Mouse (Mus musculus) limb, embryonic 11.5 days (tissue): ENCODE measurements around the gene Ugt1a7c. TPM values are rescaled to one million over a fixed set of nuclear protein-coding genes. Genes with fewer than 3 reads are reported as not detected.

Experiments
- ATAC-seq: fragments of 200-750 bp; cut with Nextera tagmentation; 2 replicates; pipeline ENCODE4 v1.8.0; 2017; ENCODE audit warnings: low read depth; ENCODE audit not compliant: insufficient number of reproducible peaks, low FRiP score, low TSS enrichment
- DNase-seq: peaks from one replicate; pipeline ENCODE4 v3.0.0-alpha.2; 2015; ENCODE audit warnings: low spot score
- H3K27ac ChIP-seq: fragments of 300-500 bp; sonication (generic); replicated peaks from 2 replicates; pipeline ENCODE4 v1.5.1; 2014; ENCODE audit warnings: low read depth, mild to moderate bottlenecking, low read length
- H3K27me3 ChIP-seq: fragments of 300-500 bp; sonication (generic); 2 replicates; pipeline ENCODE4 v1.6.1; 2014; ENCODE audit warnings: mild to moderate bottlenecking, low read length, mixed read lengths; ENCODE audit not compliant: control insufficient read depth, insufficient read depth
- H3K36me3 ChIP-seq: fragments of 300-500 bp; sonication (generic); 2 replicates; pipeline ENCODE4 v1.6.1; 2014; ENCODE audit warnings: mild to moderate bottlenecking, low read length, moderate library complexity, mixed read lengths; ENCODE audit not compliant: control insufficient read depth, insufficient read depth
- H3K4me1 ChIP-seq: fragments of 300-500 bp; sonication (generic); 2 replicates; pipeline ENCODE4 v1.6.1; 2014; ENCODE audit warnings: low read length, mixed read lengths; ENCODE audit not compliant: control insufficient read depth, insufficient read depth
- H3K4me2 ChIP-seq: fragments of 300-500 bp; sonication (generic); 2 replicates; pipeline ENCODE4 v1.6.1; 2014; ENCODE audit warnings: low read depth, mild to moderate bottlenecking, moderate library complexity; ENCODE audit not compliant: severe bottlenecking
- H3K4me3 ChIP-seq: fragments of 300-500 bp; sonication (generic); 2 replicates; pipeline ENCODE4 v1.5.1; 2014; ENCODE audit warnings: low read depth, low read length
- H3K9ac ChIP-seq: fragments of 300-500 bp; sonication (generic); 2 replicates; pipeline ENCODE4 v1.6.1; 2014; ENCODE audit warnings: mild to moderate bottlenecking, low read length
- H3K9me3 ChIP-seq: fragments of 300-500 bp; sonication (generic); 2 replicates; pipeline ENCODE4 v1.6.1; 2016; ENCODE audit warnings: low read length; ENCODE audit not compliant: control insufficient read depth
- WGBS: fragments of 180-500 bp; shearing (Covaris S2); extraction: QIAGEN DNeasy Blood & Tissue Kit; methylation state at CpG from one replicate; pipeline ENCODE4 v1.1.7; 2014; 5-methylcytosine and 5-hydroxymethylcytosine counted together
- polyA plus RNA-seq: library from polyadenylated mRNA; unstranded; fragments of >200 nt; fragmentation: Nextera tagmentation; extraction: Ambion mirVana; gene quantifications from 2 replicates; pipeline ENCODE4 v1.2.1, GENCODE M21; 2014

Gene Ugt1a7c
- polyA plus RNA-seq, 1 experiment from 2014 or later = 0.79 TPM

GRCm38 (mm10) chr1:88235046-88235893 is 140.4 kb downstream of the Ugt1a7c start:
- Histone ChIP-seq H3K27me3 (no peaks in the 10 kb centered on the region), H3K27ac (no peak overlapping the region), H3K4me3 (no peak overlapping the region), H3K36me3 (no peaks in the 10 kb centered on the region; the same call in 1 of the 2 replicates), H3K4me1 (no peaks in the 10 kb centered on the region), H3K9me3 (peaks cover 97% of the 10 kb centered on the region), H3K9ac (no peak overlapping the region), H3K4me2 (no peak overlapping the region)
- no peak for DNase-seq
- WGBS = 65% methylated on average over 11 of the region's 11 CpGs
- no peak for ATAC-seq

GRCm38 (mm10) chr1:88235894-88236415 is 141.1 kb downstream of the Ugt1a7c start:
- H3K9me3 ChIP-seq = peaks cover 97% of the 10 kb centered on the region
- H3K27me3 ChIP-seq = no peaks in the 10 kb centered on the region
- WGBS = 72% methylated on average over 4 of the region's 4 CpGs
- H3K36me3 ChIP-seq = no peaks in the 10 kb centered on the region; the same call in 1 of the 2 replicates
- H3K27ac ChIP-seq = no peak overlapping the region
- no peak overlapping the region for H3K4me3 ChIP-seq
- no peaks in the 10 kb centered on the region for H3K4me1 ChIP-seq
- ATAC-seq (no peak), DNase-seq (no peak)
- H3K9ac ChIP-seq = no peak overlapping the region
- no peak overlapping the region for H3K4me2 ChIP-seq

GRCm38 (mm10) chr1:88237311-88237710 is 142.4 kb downstream of the Ugt1a7c start:
- Histone ChIP-seq H3K4me1 (no peaks in the 10 kb centered on the region), H3K9ac (no peak overlapping the region), H3K9me3 (peaks cover 93% of the 10 kb centered on the region), H3K36me3 (no peaks in the 10 kb centered on the region), H3K27ac (no peak overlapping the region), H3K27me3 (no peaks in the 10 kb centered on the region), H3K4me2 (no peak overlapping the region), H3K4me3 (no peak overlapping the region)
- DNase-seq (no peak), ATAC-seq (no peak)
- WGBS = 77% methylated on average over 5 of the region's 5 CpGs

- Histone ChIP-seq H3K4me1 (no peaks in the 10 kb centered on the region), H3K27ac (no peak overlapping the region), H3K9me3 (peaks cover 92% of the 10 kb centered on the region), H3K4me3 (no peak overlapping the region), H3K4me2 (no peak overlapping the region), H3K9ac (no peak overlapping the region), H3K27me3 (no peaks in the 10 kb centered on the region), H3K36me3 (no peaks in the 10 kb centered on the region)
- ATAC-seq = no peak
- 81% methylated on average over 6 of the region's 6 CpGs for WGBS
- DNase-seq = no peak
Measured at GRCm38 (mm10) chr1:88238771-88239170, 143.9 kb downstream of the Ugt1a7c start.

GRCm38 (mm10) chr1:88240072-88240471 is 145.2 kb downstream of the Ugt1a7c start:
- Histone ChIP-seq H3K4me3 (no peak overlapping the region), H3K4me2 (no peak overlapping the region), H3K36me3 (no peaks in the 10 kb centered on the region), H3K27me3 (no peaks in the 10 kb centered on the region), H3K9ac (no peak overlapping the region), H3K9me3 (peaks cover 92% of the 10 kb centered on the region), H3K4me1 (no peaks in the 10 kb centered on the region), H3K27ac (no peak overlapping the region)
- WGBS = 74% methylated on average over 5 of the region's 5 CpGs
- no peak for ATAC-seq
- no peak for DNase-seq

GRCm38 (mm10) chr1:88240579-88240978 is 145.7 kb downstream of the Ugt1a7c start:
- Histone ChIP-seq H3K9me3 (peaks cover 92% of the 10 kb centered on the region), H3K27me3 (no peaks in the 10 kb centered on the region), H3K4me3 (no peak overlapping the region), H3K4me1 (no peaks in the 10 kb centered on the region), H3K9ac (no peak overlapping the region), H3K27ac (no peak overlapping the region), H3K36me3 (no peaks in the 10 kb centered on the region), H3K4me2 (no peak overlapping the region)
- 75% methylated on average over 4 of the region's 4 CpGs for WGBS
- ATAC-seq (no peak), DNase-seq (no peak)

GRCm38 (mm10) chr1:88243861-88244260 is 149.0 kb downstream of the Ugt1a7c start:
- H3K4me2 ChIP-seq = no peak overlapping the region
- no peaks in the 10 kb centered on the region for H3K4me1 ChIP-seq
- no peak overlapping the region for H3K9ac ChIP-seq
- H3K36me3 ChIP-seq = no peaks in the 10 kb centered on the region
- peaks cover 95% of the 10 kb centered on the region for H3K9me3 ChIP-seq
- H3K27ac ChIP-seq = no peak overlapping the region
- no peak for ATAC-seq
- DNase-seq = no peak
- 67% methylated on average over 5 of the region's 5 CpGs for WGBS
- no peak overlapping the region for H3K4me3 ChIP-seq
- no peaks in the 10 kb centered on the region for H3K27me3 ChIP-seq

- H3K4me3 ChIP-seq = no peak overlapping the region
- no peak overlapping the region for H3K27ac ChIP-seq
- WGBS = 78% methylated on average over 6 of the region's 6 CpGs
- no peak overlapping the region for H3K9ac ChIP-seq
- H3K4me2 ChIP-seq = no peak overlapping the region
- H3K36me3 ChIP-seq = no peaks in the 10 kb centered on the region
- peaks cover 95% of the 10 kb centered on the region for H3K9me3 ChIP-seq
- H3K27me3 ChIP-seq = no peaks in the 10 kb centered on the region
- no peak for DNase-seq
- no peaks in the 10 kb centered on the region for H3K4me1 ChIP-seq
- ATAC-seq = no peak
Measured at GRCm38 (mm10) chr1:88245881-88246280, 151.0 kb downstream of the Ugt1a7c start.
